14 mouse cellular contexts compared by ENCODE assay signal in the genomic region with DNA sequence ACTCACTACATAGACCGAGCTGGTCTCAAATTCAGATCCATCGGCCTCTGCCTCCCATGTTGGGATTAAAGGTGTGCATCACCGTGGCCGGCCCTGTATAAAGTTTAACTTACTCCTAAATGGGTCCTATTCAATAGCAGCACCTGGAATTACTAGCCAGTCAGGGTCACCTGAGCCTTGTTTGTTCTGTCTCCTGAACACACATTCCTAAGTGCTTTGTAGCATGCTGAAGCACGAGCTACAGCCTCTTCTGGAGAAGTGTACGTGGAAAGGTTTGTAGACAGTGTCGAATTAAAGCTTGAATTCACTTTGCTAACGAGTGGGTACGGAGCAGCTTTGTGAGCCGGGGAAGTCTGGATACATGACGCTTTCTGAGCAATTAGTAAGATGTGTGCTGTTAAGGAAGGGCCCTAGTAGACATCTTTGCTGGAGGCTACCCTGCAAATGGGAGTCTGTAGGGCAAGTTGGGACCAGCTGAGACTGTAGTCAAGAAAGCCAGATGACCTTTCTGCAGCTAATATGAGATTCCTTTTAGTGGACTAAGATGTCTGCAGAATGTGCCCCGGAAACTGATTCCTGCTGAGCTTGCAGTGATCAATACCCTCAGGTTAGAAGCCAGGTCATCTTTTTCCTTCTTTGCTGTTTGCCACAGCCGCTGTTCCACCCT. TPM values are rescaled to one million over a fixed set of nuclear protein-coding genes. Genes with fewer than 3 reads are reported as not detected.
DNase-seq lines count a peak whose midpoint lies in the region; ATAC-seq lines count a peak whose summit lies in the region.
"Had no signal": no experiment of that assay in that cellular context is flagged by ENCODE, and none has a peak within 500 bp of the region (broad histone marks: within the 10 kb centered on the region; RNA-seq: fewer than 3 reads in every experiment).

No protein-coding gene starts in this region.

- no peak overlapping the region; the same call in 1 of the 2 replicates for H3K9ac ChIP-seq in intestine, embryonic 15.5 days
- H3K9ac ChIP-seq in stomach, embryonic 16.5 days (ENCODE audit: low read length), result peak overlapping the region; percentile 13; the same call in 1 of the 2 replicates

- H3K4me2 ChIP-seq in intestine, embryonic 15.5 days (replicated peaks), result no peak overlapping the region
- H3K4me2 ChIP-seq in stomach, embryonic 16.5 days (ENCODE audit: low read depth, low read length), result peak overlapping the region; percentile 6; the same call in 1 of the 2 replicates

- peak; percentile 52 for ATAC-seq in intestine, embryonic 15.5 days
- ATAC-seq in stomach, embryonic 16.5 days (ENCODE audit: insufficient read depth, low FRiP score), result peak; percentile 35; the same call in 1 of the 2 replicates
- ATAC-seq in granulocyte monocyte progenitor cell, adult 5-6 weeks (replicated peaks; ENCODE audit: poor library complexity, severe bottlenecking), result no peak
- ATAC-seq: activated CD4-positive, CD25-positive, alpha-beta regulatory T cell, adult 4 months; CD4-positive, CD25-positive, alpha-beta regulatory T cell, adult 4 months; forebrain, embryonic 14.5 days; hindbrain, embryonic 16.5 days had no signal

- H3K36me3 ChIP-seq in intestine, embryonic 15.5 days, result no peaks in the 10 kb centered on the region
- H3K36me3 ChIP-seq in limb, embryonic 10.5 days, result no peaks in the 10 kb centered on the region
- H3K36me3 ChIP-seq in stomach, embryonic 16.5 days (ENCODE audit: control insufficient read depth, insufficient read depth, low read length), result no peaks in the 10 kb centered on the region

- no peak overlapping the region for H3K4me3 ChIP-seq in intestine, embryonic 15.5 days (replicated peaks)
- no peak overlapping the region for H3K4me3 ChIP-seq in limb, embryonic 10.5 days
- H3K4me3 ChIP-seq in stomach, embryonic 16.5 days (replicated peaks; ENCODE audit: low read length), result no peak overlapping the region
- H3K4me3 ChIP-seq: layer of hippocampus, adult 2 months had no signal

- H3K4me1 ChIP-seq in intestine, embryonic 15.5 days (replicated peaks), result peaks cover 46% of the 10 kb centered on the region
- peaks cover 59% of the 10 kb centered on the region for H3K4me1 ChIP-seq in limb, embryonic 10.5 days
- H3K4me1 ChIP-seq in stomach, embryonic 16.5 days (ENCODE audit: control insufficient read depth, insufficient read depth, low read length), result peaks cover 63% of the 10 kb centered on the region

- peak; percentile 28 for DNase-seq in kidney, adult 18-20 months
- DNase-seq in kidney, postnatal 14 days, result no peak
- DNase-seq in limb, embryonic 10.5 days (ENCODE audit: low spot score), result no peak
- no peak for DNase-seq in heart, postnatal 14 days
- DNase-seq: cerebellum, adult 8-10 months; thymus, postnatal 14 days had no signal

- 0 out of 2 replicates have a peak overlapping the region, but pooled peaks have one; percentile 33 for H3K27ac ChIP-seq in intestine, embryonic 15.5 days
- peak overlapping the region; percentile 20; the same call in 1 of the 2 replicates for H3K27ac ChIP-seq in limb, embryonic 10.5 days
- peak overlapping the region; percentile 94 for H3K27ac ChIP-seq in stomach, embryonic 16.5 days (ENCODE audit: low read length)
- H3K27ac ChIP-seq: layer of hippocampus, adult 2 months had no signal

- intact Hi-C loops in heart, postnatal 14 days (cut with DNase I), result no loop called here

- no peaks in the 10 kb centered on the region for H3K27me3 ChIP-seq in intestine, embryonic 15.5 days (replicated peaks)
- 0 out of 2 replicates have a peak, but pooled peaks cover 3% of the 10 kb centered on the region for H3K27me3 ChIP-seq in limb, embryonic 10.5 days (ENCODE audit: low read depth, poor library complexity, severe bottlenecking)
- H3K27me3 ChIP-seq in stomach, embryonic 16.5 days (ENCODE audit: control insufficient read depth, insufficient read depth, low read length), result no peaks in the 10 kb centered on the region

- no peaks in the 10 kb centered on the region for H3K9me3 ChIP-seq in intestine, embryonic 15.5 days
- no peaks in the 10 kb centered on the region for H3K9me3 ChIP-seq in limb, embryonic 10.5 days (replicated peaks)
- no peaks in the 10 kb centered on the region for H3K9me3 ChIP-seq in stomach, embryonic 16.5 days (replicated peaks; ENCODE audit: control insufficient read depth, low read length)

- 61% methylated on average over 13 of the region's 13 CpGs for WGBS in intestine, embryonic 15.5 days
- WGBS in limb, embryonic 10.5 days, result 74% methylated on average over 13 of the region's 13 CpGs
- WGBS in stomach, embryonic 16.5 days, result 62% methylated on average over 13 of the region's 13 CpGs

RNA-seq across cellular contexts. Expression of gene Srp9, which starts 32.7 kb away (rescaled TPM):
- 144 and 173 TPM in 2 replicates for polyA plus RNA-seq in intestine, embryonic 15.5 days (2015; fragmentation: Nextera tagmentation; extraction: Ambion mirVana)
- polyA plus RNA-seq in limb, embryonic 10.5 days (2016; fragmentation: Nextera tagmentation; extraction: Ambion mirVana), result 168 TPM in 2 replicates
- 140 and 160 TPM in 2 replicates for polyA plus RNA-seq in stomach, embryonic 16.5 days (2015; fragmentation: Nextera tagmentation; extraction: Ambion mirVana)
- 147 and 167 TPM in 2 replicates for total RNA-seq in granulocyte monocyte progenitor cell, adult 5-6 weeks (2014; fragmentation: Nextera tagmentation)
- 168 and 203 TPM in 2 replicates for total RNA-seq in granulocyte monocyte progenitor cell, adult 5-6 weeks (2017)
- total RNA-seq in heart, postnatal 14 days (2021), result 10 to 100 TPM; 42.6 to 46.6 TPM

Comparison
In these comparisons a context has a peak if more than half of its experiments do, and no peak if none do; other contexts are left out.
1. H3K27ac ChIP-seq: peak in every context shown above with its lines; median percentile 94 in stomach, embryonic 16.5 days; 33 in intestine, embryonic 15.5 days; 20 in limb, embryonic 10.5 days.